Mouse (Mus musculus): ENCODE data around the gene Rpap3.

DNA sequence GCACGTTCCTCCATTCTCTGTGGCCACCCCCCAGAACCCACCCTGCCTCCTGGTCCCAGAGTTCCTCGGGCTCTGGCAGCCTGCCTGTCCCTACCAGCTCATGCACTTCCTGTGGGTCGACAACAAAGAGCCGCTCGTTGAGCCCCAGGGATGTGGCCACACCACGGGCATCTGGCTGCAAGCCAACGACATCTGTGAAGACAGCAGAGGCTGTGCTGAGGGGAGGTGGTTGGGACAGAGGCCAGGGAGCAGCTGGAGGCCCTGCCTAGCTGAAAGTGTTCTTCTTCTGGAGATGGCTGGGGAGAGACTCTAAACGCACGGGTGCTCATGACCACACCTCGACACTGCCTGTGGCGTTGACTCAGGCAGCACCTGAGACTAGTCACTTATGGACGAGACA, 45.1 kb upstream of the Rpap3 start:
- TF ChIP-seq CTCF (IDR thresholded peaks at IDR 0.05; ENCODE audit: control insufficient read depth, insufficient read depth, insufficient read length) (no peak), MYOG (IDR thresholded peaks at IDR 0.05; ENCODE audit: control insufficient read depth, extremely low read depth, insufficient read length) (no peak), MAX (IDR thresholded peaks at IDR 0.05) (peak; percentile 81), MYOD1 (IDR thresholded peaks at IDR 0.05; ENCODE audit: control insufficient read depth, insufficient read length, low read depth) (peak; percentile 79), USF1 (IDR thresholded peaks at IDR 0.05; ENCODE audit: low read depth) (no peak)
